Mouse (Mus musculus) bone marrow, adult 2 months (tissue): ENCODE data around the gene Spag9. TPM values are rescaled to one million over a fixed set of nuclear protein-coding genes. Genes with fewer than 3 reads are reported as not detected.

ENCODE experiments used
- H3K27ac ChIP-seq: fragments of 200-500 bp; 2 replicates; pipeline ENCODE4 v1.5.1; 2012; ENCODE audit warnings: low read depth, mild to moderate bottlenecking, control low read depth, inconsistent platforms, low read length; ENCODE audit not compliant: control insufficient read depth, poor library complexity, insufficient read depth
- H3K4me1 ChIP-seq: fragments of 200-500 bp; 2 replicates; pipeline ENCODE4 v1.6.1; 2011; ENCODE audit warnings: low read length; ENCODE audit not compliant: control insufficient read depth, insufficient read depth
- H3K4me3 ChIP-seq: fragments of 200-500 bp; replicated peaks from 2 replicates; pipeline ENCODE3; 2011; ENCODE audit warnings: mild to moderate bottlenecking, low read depth, low read length, control low read depth; ENCODE audit not compliant: control insufficient read depth
- CTCF ChIP-seq: fragments of 200-500 bp; IDR thresholded peaks from 2 replicates; pipeline ENCODE4 v1.5.1; 2011; ENCODE audit warnings: low read length, control low read depth; ENCODE audit not compliant: control insufficient read depth, insufficient read depth
- POLR2A ChIP-seq: fragments of 200-500 bp; IDR thresholded peaks from 2 replicates; pipeline ENCODE4 v1.6.1; 2011; ENCODE audit warnings: low read depth, mild to moderate bottlenecking, control low read depth, low read length, borderline replicate concordance; ENCODE audit not compliant: control insufficient read depth
- WGBS: fragments of 180-500 bp; shearing (Covaris S2); methylation state at CpG from one replicate; pipeline ENCODE4 v1.1.7; 2018; 5-methylcytosine and 5-hydroxymethylcytosine counted together
- polyA plus RNA-seq: library from polyadenylated mRNA; stranded (reverse); fragments of >200 nt; gene quantifications from 2 replicates; pipeline ENCODE4 v1.2.4, GENCODE M21; 2011; ENCODE audit warnings: low replicate concordance; ENCODE audit not compliant: missing spikeins, insufficient read depth, insufficient read length

Spag9 gene
- polyA plus RNA-seq, 1 experiment = 22.7 TPM

GRCm38 (mm10) chr11:93957031-93957555, 38.8 kb upstream of the Spag9 start:
- TF ChIP-seq CTCF (no peak), POLR2A (no peak)
- WGBS = 76% methylated on average over 2 of the region's 2 CpGs

GRCm38 (mm10) chr11:93957746-93958145, 38.1 kb upstream of the Spag9 start:
- 79% methylated on average over 4 of the region's 4 CpGs for WGBS
- TF ChIP-seq CTCF = no peak
- no peak for TF ChIP-seq POLR2A
- Histone ChIP-seq H3K4me3 (no peak overlapping the region), H3K27ac (no peak overlapping the region), H3K4me1 (peaks cover 2% of the 10 kb centered on the region)

More at GRCm38 (mm10) chr11:93957031-93957555, 38.8 kb upstream of the Spag9 start:
- Histone ChIP-seq H3K4me3 (no peak overlapping the region), H3K4me1 (peaks cover 2% of the 10 kb centered on the region), H3K27ac (no peak overlapping the region)

DNA sequence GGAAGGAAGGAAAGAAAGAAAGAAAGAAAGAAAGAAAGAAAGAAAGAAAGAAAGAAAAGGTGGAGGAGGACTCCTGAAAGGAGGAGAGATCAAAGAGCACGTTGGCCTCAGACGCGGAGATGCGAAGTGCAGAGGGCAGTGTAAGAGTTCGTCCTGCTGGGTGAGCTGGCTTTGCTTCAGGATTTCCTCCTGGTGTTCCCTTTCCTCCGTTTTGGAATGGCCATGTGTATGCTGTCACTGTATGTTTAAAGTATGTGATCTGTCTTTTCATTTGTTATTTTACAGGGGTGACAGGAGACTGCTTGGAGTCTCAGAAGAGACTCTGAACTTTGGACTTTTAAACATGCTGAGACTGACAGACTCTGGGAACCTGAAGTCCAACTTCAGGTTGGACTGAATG, 34.4 kb upstream of the Spag9 start:
- 89% methylated on average over 6 of the region's 6 CpGs for WGBS
- TF ChIP-seq POLR2A (no peak), CTCF (no peak)

GRCm38 (mm10) chr11:93963013-93963412, 32.9 kb upstream of the Spag9 start:
- Histone ChIP-seq H3K27ac (no peak overlapping the region), H3K4me1 (no peaks in the 10 kb centered on the region), H3K4me3 (no peak overlapping the region)
- WGBS = 73% methylated on average over 4 of the region's 4 CpGs
- TF ChIP-seq CTCF (no peak), POLR2A (no peak)

More for the DNA sequence above, 34.4 kb upstream of the Spag9 start:
- no peak overlapping the region for H3K27ac ChIP-seq
- no peak overlapping the region for H3K4me3 ChIP-seq
- no peaks in the 10 kb centered on the region for H3K4me1 ChIP-seq

- Histone ChIP-seq H3K27ac (no peak overlapping the region), H3K4me1 (no peaks in the 10 kb centered on the region; the same call in 1 of the 2 replicates), H3K4me3 (no peak overlapping the region)
- TF ChIP-seq POLR2A = no peak
- 78% methylated on average over 6 of the region's 6 CpGs for WGBS
Observed at GRCm38 (mm10) chr11:93965391-93965790, 30.5 kb upstream of the Spag9 start.

DNA sequence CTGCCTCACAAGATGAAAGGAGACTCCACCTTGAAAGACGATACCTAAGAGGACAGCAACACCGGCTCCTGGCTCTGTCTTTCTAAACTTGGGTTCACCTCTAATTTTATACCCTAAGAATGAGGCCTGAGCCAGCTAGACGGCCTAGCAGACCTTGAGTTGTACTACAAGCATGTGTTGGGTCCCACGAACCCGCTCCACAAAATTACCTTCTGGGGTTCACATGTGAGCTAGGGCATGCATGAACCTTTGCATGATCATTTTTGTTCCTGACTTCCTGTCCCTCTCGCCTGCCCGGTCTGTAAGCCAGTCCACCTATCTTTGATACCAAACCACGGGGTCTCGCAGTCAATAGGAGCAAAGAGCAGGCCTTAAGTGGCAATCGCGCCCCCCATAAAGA, 28.5 kb upstream of the Spag9 start:
- H3K4me1 ChIP-seq = no peaks in the 10 kb centered on the region; the same call in 1 of the 2 replicates
- H3K4me3 ChIP-seq = peak overlapping the region; percentile 95
- H3K27ac ChIP-seq = no peak overlapping the region
- TF ChIP-seq CTCF (no peak), POLR2A (no peak)
- WGBS = 5% methylated on average over 11 of the region's 11 CpGs

- H3K4me1 ChIP-seq = no peaks in the 10 kb centered on the region; the same call in 1 of the 2 replicates
- WGBS = under 1% methylated on average over 40 of the region's 40 CpGs
- peak within 1 kb of the TSS; percentile 65 for H3K27ac ChIP-seq
- peak; percentile 89 for TF ChIP-seq CTCF
- peak; percentile 77 for TF ChIP-seq POLR2A
- peak within 1 kb of the TSS; percentile 95 for H3K4me3 ChIP-seq
Observed at GRCm38 (mm10) chr11:93968005-93968847, 27.7 kb upstream of the Spag9 start, which contains the start of the genes Gm20390 and Nme1. Gene Gm20390, minus strand, starts transcription at chr11:93968293. Gene Nme1, minus strand, starts transcription at chr11:93968521.

- no peak overlapping the region for H3K4me3 ChIP-seq
- no peak for TF ChIP-seq POLR2A
- TF ChIP-seq CTCF = no peak
- H3K27ac ChIP-seq = no peak overlapping the region
- H3K4me1 ChIP-seq = no peaks in the 10 kb centered on the region; the same call in 1 of the 2 replicates
- 37% methylated on average over 6 of the region's 6 CpGs for WGBS
Observed at GRCm38 (mm10) chr11:93968848-93969128, 27.1 kb upstream of the Spag9 start.

- Histone ChIP-seq H3K27ac (no peak overlapping the region), H3K4me3 (no peak overlapping the region), H3K4me1 (no peaks in the 10 kb centered on the region; the same call in 1 of the 2 replicates)
- 88% methylated on average over 6 of the region's 6 CpGs for WGBS
- no peak for TF ChIP-seq POLR2A
- TF ChIP-seq CTCF = no peak
Observed at GRCm38 (mm10) chr11:93969171-93969570, 26.7 kb upstream of the Spag9 start.
